Mouse (Mus musculus): ENCODE results near the gene Gm6793. TPM values are rescaled to one million over a fixed set of nuclear protein-coding genes. Genes with fewer than 3 reads are reported as not detected.

The Gm6793 gene
- total RNA-seq, 4 experiments from 2014 or later: 0.30 TPM; not detected in 3

GRCm38 (mm10) chr8:111984511-111984910 is 30.3 kb downstream of the Gm6793 start:
- DNase-seq (ENCODE audit: low spot score in 2 of 2): peak in 1 of 2 experiments; percentile 45

DNA sequence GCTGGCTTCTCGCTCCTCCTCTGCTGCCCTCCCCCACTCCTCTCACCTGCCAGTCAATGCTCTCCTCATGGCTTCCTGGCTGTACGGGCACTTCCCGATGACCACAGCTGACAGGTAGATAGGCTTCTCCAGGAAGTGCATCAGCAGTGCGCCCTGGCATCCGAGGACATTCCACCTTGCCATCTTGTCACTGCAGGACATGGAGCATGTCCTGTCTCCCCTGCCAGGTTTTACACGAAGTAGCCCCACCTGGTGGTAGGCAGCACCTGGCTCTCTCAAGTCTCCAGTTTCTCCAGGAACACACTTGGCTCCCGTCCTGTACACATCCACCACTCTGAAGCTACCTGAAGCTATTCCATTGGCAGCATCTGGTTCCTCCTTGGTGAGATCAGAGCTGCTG is 32.7 kb downstream of the Gm6793 start:
- no peak for DNase-seq (ENCODE audit: low spot score in 2 of 2)

DNA sequence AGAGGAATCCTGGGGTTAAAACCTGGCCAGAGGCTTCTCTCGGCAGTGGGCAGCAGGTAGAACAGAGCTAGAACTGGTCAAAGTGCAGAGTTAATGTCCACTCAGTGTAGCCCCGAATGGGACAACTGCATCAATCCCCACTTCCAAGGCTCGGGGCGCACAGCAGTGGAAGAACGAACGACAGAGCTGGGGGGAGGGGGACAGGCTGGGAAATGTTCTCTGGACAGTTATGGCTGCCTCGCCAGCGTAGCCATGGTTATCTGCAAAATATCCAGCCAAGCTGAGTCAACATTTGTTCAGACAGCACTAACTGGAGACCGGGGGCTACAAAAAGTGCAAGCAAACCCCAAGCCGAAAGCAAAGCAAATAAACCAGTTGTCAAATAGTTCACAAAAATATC is 36.7 kb downstream of the Gm6793 start:
- no peak for DNase-seq (ENCODE audit: low spot score in 2 of 2)

- DNase-seq (ENCODE audit: low spot score in 2 of 2): no peak
Measured at GRCm38 (mm10) chr8:111976326-111976725, 38.5 kb downstream of the Gm6793 start.

DNA sequence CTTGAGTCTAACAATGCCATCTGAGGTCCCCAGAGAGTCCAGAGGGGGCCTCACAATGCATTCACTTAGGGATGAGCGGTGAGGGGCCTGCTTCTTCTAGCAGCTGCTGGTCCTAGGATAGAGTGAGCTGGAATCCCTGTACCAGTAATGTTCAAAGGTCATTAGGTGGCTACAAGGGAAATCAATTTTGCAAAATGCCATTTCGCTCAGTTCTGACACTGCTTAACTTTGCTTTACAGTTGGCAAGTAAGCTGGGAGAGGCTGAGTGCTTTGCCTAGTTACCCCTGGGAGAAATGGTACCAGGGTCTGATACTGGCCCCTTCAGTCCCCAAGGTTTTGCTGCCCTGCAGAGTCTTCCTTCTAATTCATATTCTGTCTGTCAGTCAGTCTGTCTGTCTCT is 39.1 kb downstream of the Gm6793 start:
- DNase-seq (ENCODE audit: low spot score in 2 of 2): no peak

GRCm38 (mm10) chr8:111974138-111974537 is 40.7 kb downstream of the Gm6793 start:
- DNase-seq (ENCODE audit: low spot score in 2 of 2): no peak

DNA sequence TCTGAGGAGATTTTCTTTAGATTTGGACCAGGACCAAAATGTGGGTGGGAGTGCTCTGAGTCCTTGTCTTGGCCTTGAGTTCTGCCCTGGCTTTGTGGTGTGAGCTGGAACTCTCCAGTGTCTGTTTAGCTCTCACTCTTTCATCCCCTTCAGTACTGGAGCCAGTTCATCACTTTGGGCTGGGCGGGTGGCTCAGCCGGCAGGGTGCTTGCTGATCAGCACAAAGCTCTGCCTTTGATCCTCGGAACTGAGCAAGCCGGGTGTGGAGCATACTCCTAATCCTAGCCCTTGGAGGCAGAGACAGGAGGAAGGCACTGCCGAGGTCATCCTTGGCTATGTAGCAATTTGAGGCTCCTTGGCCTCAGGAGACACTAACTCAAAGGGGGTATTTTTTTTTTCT is 45.8 kb downstream of the Gm6793 start:
- no peak for DNase-seq (ENCODE audit: low spot score in 2 of 2)

GRCm38 (mm10) chr8:111968541-111968940 is 46.3 kb downstream of the Gm6793 start:
- no peak for DNase-seq (ENCODE audit: low spot score in 2 of 2)

DNA sequence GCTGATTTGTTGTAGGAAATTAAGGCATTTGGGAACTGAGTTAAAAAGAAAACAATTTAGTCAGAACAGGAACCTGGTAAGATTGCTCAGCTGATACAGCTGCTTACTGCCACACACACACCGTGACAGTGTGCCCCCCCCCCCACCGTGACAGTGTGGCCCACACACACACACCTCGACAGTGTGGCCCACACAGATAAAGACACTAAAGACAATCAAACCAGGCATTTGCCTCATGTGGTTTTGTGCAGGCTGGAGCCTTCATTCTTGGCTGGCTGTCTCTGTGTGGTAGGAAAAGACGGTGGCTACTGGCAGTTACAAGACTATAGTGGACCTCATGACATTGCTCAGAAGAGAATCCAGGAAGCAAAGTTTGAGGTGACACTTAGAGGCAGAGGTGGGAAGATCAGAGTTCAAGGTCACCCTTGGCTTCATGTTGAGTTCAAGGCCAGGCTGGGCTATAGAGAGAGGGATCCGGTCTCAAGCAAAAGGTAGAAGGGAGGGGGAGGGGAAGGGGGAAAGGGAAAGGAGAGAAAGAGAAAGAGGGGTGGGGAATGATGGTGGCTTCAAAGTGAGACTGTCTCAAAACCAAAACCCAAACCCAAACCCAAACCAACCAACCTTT is 47.5 kb downstream of the Gm6793 start:
- DNase-seq (ENCODE audit: low spot score in 2 of 2): no peak

DNA sequence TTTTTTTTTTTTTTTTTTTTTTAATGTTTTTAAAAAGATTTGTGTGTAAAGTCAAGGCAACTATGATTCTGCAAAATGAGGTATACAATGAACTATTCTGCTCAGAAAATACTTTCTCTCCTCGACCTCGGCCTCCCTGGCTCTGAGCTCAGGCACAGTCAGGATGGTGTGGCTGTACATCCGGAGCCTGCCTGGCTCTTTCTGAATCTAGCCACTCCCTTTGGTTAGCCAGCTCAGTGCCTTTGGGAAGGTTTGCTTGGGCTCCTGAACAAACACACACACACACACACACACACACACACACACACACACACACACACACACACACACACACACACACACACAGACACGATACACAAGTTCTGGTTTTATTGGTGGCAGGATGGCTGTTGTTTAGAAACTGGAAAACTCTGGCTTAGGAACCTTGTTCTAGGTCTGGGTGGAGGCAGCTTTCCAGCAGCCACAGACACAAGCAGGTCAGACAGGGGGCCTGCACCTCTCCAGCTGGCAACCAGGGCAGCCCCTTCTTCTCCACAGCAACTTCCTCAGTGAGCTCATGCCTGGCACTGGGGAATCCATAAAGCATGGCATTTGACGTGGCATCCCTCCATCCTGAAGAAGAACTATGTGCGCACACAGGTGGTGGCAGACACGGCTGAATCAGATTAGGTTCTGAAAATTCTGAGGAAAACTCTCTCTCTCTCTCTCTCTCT is 49.8 kb downstream of the Gm6793 start:
- no peak for DNase-seq (ENCODE audit: low spot score in 2 of 2)

DNA sequence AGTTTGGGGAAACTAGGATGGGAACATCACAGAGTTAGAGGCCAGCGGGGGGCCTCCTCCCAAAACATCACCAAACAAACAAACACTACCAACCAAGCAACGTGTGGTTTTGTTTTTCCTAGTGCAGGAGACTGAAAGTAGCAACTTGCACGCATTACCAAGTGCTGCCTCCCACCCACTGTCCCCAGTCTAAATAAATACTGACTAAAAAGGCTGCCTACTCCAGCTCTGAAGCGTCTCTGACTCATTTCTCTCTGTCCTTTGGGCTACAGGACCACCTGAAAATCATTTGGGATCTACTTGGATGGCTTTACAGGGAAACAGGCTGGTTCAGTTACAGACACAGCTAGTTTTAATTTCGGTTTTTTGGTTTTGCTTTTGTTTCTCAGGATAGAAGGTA is 50.5 kb downstream of the Gm6793 start:
- DNase-seq (ENCODE audit: low spot score in 2 of 2): no peak

DNA sequence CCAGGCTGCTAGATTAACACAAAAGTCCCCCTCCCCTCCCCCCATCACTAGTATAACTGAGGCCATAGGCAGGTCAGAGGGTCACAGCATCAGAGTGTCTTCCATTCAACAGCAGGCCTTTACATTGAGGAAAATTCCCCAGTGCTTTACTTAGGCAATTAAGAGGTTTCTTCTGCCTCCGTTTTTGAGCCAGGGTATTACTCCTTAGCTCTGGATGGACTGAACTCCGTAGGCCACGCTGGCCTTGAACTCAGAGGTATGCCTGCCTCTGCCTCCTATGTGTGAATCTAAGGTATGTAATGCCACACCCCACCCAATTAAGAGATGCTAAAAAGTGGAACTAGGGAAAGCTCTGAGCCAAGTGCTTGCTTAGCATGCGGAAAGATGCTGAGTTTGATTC is 51.3 kb downstream of the Gm6793 start:
- DNase-seq (ENCODE audit: low spot score in 2 of 2): no peak

Other genes starting within 250 kb of the Gm6793 start
- 10 to 100 TPM; 67.7 to 86.2 (median 79.4) TPM for gene Cfdp1, start 160.7 kb downstream of the Gm6793 start, total RNA-seq (2022)
- 1 to 10 TPM; 3.4 to 4.1 (median 3.6) TPM for gene Tmem170, start 138.3 kb downstream of the Gm6793 start, total RNA-seq (2022)
- under 1 TPM; 0.30 to 0.80 (median 0.53) TPM for gene Chst5, start 104.6 kb downstream of the Gm6793 start, total RNA-seq (2022)
- gene Tmem231, start 81.2 kb downstream of the Gm6793 start, total RNA-seq (2022): 10 to 100 TPM; 11.6 to 13.2 (median 12.5) TPM
- 100 to 1,000 TPM; 211 to 236 (median 227) TPM for gene Gabarapl2, start 74.3 kb downstream of the Gm6793 start, total RNA-seq (2022)
- 1 to 10 TPM; 5.3 to 8.0 (median 5.9) TPM for gene Adat1, start 22.7 kb downstream of the Gm6793 start, total RNA-seq (2022)
- gene Kars, start 3.7 kb downstream of the Gm6793 start, total RNA-seq (2022): 10 to 100 TPM; 80.3 to 90.3 (median 84.7) TPM
- gene Terf2ip, start 3.6 kb downstream of the Gm6793 start, total RNA-seq (2022): 10 to 100 TPM; 38.9 to 42.5 (median 40.4) TPM